Mouse (Mus musculus): ENCODE results near the gene Tma16. TPM values are rescaled to one million over a fixed set of nuclear protein-coding genes. Genes with fewer than 3 reads are reported as not detected.
A peak's percentile ranks its signal among the peaks of the same experiment; 100 is the strongest.

Tma16 gene
- polyA plus RNA-seq, 1 experiment from 2014 or later, result 16.2 TPM

DNA sequence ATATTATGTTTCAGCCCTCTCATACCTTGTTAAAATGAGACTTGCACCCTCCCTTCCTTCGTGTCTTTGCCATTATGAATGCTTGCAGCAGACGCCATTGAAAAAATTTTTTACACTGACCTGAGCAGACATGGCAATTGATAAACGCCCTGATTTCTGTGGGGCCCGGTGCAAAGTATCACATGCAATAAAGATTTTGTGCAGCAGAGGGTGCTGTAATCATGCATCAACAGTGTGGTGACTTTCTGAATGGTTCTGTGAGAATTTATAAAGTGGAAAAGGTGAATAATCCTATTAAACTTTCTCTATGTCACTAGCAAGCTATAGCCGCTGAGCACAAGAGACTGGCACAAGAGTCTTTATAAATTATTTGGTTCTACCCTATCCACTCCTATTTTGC lies 35.6 kb downstream of the Tma16 start:
- H3K9me3 ChIP-seq, result no peaks in the 10 kb centered on the region
- peak; percentile 14 for DNase-seq (ENCODE audit: low spot score)
- H3K27me3 ChIP-seq (ENCODE audit: insufficient read depth, poor library complexity, severe bottlenecking), result no peaks in the 10 kb centered on the region
- no peak overlapping the region for H3K4me3 ChIP-seq
- 32% methylated on average over 5 of the region's 5 CpGs for WGBS
- no peaks in the 10 kb centered on the region for H3K36me3 ChIP-seq
- H3K4me1 ChIP-seq (replicated peaks), result no peaks in the 10 kb centered on the region
- H3K27ac ChIP-seq, result no peak overlapping the region

DNA sequence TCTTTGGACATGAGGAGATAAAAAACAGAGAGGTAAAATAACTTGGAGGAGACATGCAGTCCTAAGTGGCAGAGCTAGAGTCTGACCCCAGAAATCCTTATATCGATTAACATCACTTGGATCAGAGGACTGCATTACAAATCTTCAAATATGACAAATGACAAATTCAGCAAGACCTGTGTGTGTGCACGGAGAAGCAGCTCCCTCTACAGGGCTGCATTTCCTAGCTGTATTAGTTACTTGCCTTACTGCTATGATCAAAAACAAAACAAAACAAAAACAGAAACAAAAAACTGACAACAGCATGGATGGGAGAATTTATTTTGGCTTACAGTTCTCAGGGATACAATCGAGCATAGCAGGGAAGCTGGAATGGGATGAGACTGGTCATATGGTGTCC lies 41.0 kb downstream of the Tma16 start:
- no peak overlapping the region for H3K4me3 ChIP-seq
- no peaks in the 10 kb centered on the region for H3K9me3 ChIP-seq
- WGBS, result 79% methylated on average over 3 of the region's 3 CpGs
- no peaks in the 10 kb centered on the region for H3K36me3 ChIP-seq
- no peaks in the 10 kb centered on the region for H3K27me3 ChIP-seq (ENCODE audit: insufficient read depth, poor library complexity, severe bottlenecking)
- no peaks in the 10 kb centered on the region for H3K4me1 ChIP-seq (replicated peaks)
- H3K27ac ChIP-seq, result no peak overlapping the region
- no peak for DNase-seq (ENCODE audit: low spot score)

DNA sequence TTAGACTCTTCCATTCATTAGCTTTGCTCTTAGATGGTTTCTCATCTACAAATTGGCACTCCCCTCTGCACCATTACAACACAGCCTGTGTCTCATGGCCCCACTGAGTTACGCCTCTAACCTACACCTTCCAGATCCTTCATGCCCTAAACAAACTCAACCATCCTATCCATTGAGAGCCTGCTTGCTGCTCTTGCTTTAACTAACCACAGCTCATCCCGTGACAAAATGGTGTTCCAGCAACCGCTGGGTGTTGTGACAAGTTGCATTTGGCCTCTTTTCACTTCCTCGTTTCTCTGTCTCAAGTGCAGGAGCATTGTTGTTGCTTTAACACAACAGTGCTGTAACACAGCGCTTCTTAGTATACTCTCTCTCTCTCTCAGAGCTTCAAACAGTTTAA lies 42.2 kb downstream of the Tma16 start:
- no peak overlapping the region for H3K27ac ChIP-seq
- no peak for DNase-seq (ENCODE audit: low spot score)
- H3K36me3 ChIP-seq, result no peaks in the 10 kb centered on the region
- no peaks in the 10 kb centered on the region for H3K27me3 ChIP-seq (ENCODE audit: insufficient read depth, poor library complexity, severe bottlenecking)
- no peaks in the 10 kb centered on the region for H3K9me3 ChIP-seq
- WGBS, result 79% methylated on average over 5 of the region's 5 CpGs
- H3K4me1 ChIP-seq (replicated peaks), result no peaks in the 10 kb centered on the region
- no peak overlapping the region for H3K4me3 ChIP-seq

DNA sequence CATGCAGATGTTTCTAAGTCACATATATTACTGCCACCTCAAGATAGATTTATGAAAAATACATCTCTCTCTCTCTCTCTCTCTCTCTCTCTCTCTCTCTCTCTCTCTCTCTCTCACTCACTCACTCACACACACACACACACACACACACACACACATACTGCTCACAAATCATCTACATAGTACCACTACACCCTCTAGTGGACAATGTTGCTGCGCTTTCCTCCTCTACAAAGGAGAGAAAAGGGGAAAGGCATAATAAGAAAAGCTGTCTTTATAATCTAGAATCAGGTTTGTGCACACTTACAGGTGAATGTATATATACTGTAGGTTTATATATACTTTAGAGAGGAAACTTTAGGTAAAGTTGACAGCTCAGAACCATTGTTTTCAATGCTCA lies 43.6 kb downstream of the Tma16 start:
- Histone ChIP-seq H3K27me3 (ENCODE audit: insufficient read depth, poor library complexity, severe bottlenecking) (no peaks in the 10 kb centered on the region), H3K36me3 (no peaks in the 10 kb centered on the region), H3K27ac (no peak overlapping the region), H3K4me1 (replicated peaks) (no peaks in the 10 kb centered on the region), H3K4me3 (no peak overlapping the region), H3K9me3 (no peaks in the 10 kb centered on the region)
- 32% methylated on average over 1 of the region's 1 CpGs for WGBS
- DNase-seq (ENCODE audit: low spot score), result no peak

DNA sequence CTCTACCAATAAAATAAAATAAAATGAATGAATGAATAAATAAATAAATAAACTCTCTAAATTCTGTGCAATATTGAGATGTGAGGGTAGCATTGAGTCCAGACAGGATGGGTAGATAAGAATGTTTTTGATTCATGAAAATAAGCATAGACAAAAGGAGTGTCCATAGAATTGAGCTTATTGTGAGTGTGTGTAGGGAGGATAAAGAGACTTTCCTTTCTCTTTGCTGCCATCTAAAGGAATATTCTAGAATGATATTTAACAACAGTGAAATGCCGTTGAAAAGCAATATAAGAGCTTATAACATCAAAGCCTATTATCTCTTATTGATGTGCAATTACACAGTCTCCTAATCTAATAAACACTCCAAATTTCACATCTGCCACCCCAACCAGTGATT lies 45.2 kb downstream of the Tma16 start:
- WGBS, result 23% methylated on average over 1 of the region's 1 CpGs
- H3K27ac ChIP-seq, result no peak overlapping the region
- no peaks in the 10 kb centered on the region for H3K4me1 ChIP-seq (replicated peaks)
- no peaks in the 10 kb centered on the region for H3K36me3 ChIP-seq
- no peak overlapping the region for H3K4me3 ChIP-seq
- no peak for DNase-seq (ENCODE audit: low spot score)
- no peaks in the 10 kb centered on the region for H3K27me3 ChIP-seq (ENCODE audit: insufficient read depth, poor library complexity, severe bottlenecking)
- no peaks in the 10 kb centered on the region for H3K9me3 ChIP-seq

DNA sequence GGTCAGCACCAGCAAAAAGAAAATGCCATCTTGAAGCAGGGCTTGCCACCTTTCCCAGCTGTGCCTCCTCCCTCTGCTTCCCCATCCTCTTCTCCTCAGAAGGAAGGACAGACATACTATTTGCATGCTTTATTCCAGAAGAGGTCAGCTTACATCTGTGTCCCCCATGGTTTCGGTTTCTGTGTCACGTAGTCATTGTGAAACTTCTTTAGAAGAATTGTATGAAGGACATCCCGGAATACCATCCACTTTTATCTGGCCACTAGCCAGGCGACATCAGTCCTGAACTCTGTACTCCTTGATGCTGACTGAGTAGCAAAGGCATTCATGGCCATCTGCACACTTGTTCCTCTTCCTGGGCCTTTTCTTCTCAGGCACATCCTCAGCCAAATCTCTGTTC lies 47.9 kb downstream of the Tma16 start:
- Histone ChIP-seq H3K36me3 (no peaks in the 10 kb centered on the region), H3K4me3 (no peak overlapping the region), H3K9me3 (no peaks in the 10 kb centered on the region), H3K27me3 (ENCODE audit: insufficient read depth, poor library complexity, severe bottlenecking) (no peaks in the 10 kb centered on the region), H3K27ac (no peak overlapping the region), H3K4me1 (replicated peaks) (no peaks in the 10 kb centered on the region)
- 84% methylated on average over 4 of the region's 4 CpGs for WGBS
- no peak for DNase-seq (ENCODE audit: low spot score)

DNA sequence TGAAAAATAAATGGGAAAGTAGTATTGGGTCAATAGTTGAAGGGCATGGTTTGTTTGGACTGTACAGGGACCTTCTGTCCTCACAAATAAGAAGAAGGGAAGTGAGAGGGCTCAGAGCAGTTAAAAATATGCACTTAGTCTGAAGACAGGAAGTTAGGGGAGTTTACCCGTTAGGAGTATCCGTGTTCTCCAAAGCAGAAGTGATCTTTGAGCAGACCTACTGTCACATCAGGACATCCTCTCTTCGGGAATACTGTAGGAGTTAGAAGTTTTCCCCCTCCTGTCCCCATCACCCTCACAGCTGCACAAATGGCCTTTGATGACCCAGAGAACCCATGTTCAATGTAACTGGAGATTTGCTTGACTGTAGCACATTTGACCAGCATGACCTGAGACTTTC lies 48.4 kb downstream of the Tma16 start:
- Histone ChIP-seq H3K4me3 (no peak overlapping the region), H3K4me1 (replicated peaks) (no peaks in the 10 kb centered on the region), H3K27me3 (ENCODE audit: insufficient read depth, poor library complexity, severe bottlenecking) (no peaks in the 10 kb centered on the region), H3K27ac (no peak overlapping the region), H3K9me3 (no peaks in the 10 kb centered on the region), H3K36me3 (no peaks in the 10 kb centered on the region)
- no peak for DNase-seq (ENCODE audit: low spot score)
- 73% methylated on average over 3 of the region's 3 CpGs for whole genome bisulfite sequencing

DNA sequence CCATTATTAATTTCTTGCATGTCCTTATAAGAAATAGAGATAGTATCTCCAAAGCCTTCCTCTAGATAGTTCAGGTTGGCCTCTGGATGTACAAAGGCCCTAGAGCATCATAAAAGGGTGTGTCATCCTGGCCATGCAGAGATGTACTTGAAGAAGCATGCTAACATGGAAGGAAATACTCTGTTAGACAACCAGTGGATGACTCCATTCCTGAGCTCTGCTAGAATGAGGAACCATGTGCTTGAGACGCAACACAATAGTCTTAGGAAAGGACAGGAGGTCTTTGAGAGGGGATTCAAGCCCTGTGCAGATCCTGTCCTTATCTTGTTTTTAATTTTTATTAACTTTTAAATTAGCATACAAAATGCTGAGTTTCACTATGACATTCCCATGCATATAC lies 49.5 kb downstream of the Tma16 start:
- no peaks in the 10 kb centered on the region for H3K4me1 ChIP-seq (replicated peaks)
- 95% methylated on average over 1 of the region's 1 CpGs for WGBS
- H3K9me3 ChIP-seq, result no peaks in the 10 kb centered on the region
- H3K27me3 ChIP-seq (ENCODE audit: insufficient read depth, poor library complexity, severe bottlenecking), result no peaks in the 10 kb centered on the region
- DNase-seq (ENCODE audit: low spot score), result no peak
- H3K4me3 ChIP-seq, result no peak overlapping the region
- H3K27ac ChIP-seq, result no peak overlapping the region
- H3K36me3 ChIP-seq, result no peaks in the 10 kb centered on the region

DNA sequence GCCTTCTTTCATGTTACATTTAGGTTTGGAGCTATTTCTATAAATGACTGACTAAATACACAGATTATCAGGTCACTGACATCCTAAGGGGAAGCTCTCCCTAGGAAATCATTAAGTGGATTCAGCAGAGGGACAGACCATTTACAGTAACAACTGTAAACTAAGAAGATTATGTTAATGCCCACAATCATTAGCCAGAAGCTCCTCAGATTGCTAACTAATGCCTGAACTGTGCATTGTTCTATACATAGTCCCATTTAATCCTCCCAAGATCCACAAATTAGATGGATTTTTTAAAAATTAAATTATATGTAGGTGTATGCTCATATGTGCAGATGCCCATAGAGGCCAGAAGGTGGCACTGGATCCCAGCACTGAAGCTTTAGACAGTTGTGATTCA lies 52.8 kb downstream of the Tma16 start:
- Histone ChIP-seq H3K27ac (no peak overlapping the region), H3K9me3 (no peaks in the 10 kb centered on the region), H3K27me3 (ENCODE audit: insufficient read depth, poor library complexity, severe bottlenecking) (no peaks in the 10 kb centered on the region), H3K4me3 (no peak overlapping the region), H3K36me3 (no peaks in the 10 kb centered on the region), H3K4me1 (replicated peaks) (no peaks in the 10 kb centered on the region)
- DNase-seq (ENCODE audit: low spot score), result no peak

DNA sequence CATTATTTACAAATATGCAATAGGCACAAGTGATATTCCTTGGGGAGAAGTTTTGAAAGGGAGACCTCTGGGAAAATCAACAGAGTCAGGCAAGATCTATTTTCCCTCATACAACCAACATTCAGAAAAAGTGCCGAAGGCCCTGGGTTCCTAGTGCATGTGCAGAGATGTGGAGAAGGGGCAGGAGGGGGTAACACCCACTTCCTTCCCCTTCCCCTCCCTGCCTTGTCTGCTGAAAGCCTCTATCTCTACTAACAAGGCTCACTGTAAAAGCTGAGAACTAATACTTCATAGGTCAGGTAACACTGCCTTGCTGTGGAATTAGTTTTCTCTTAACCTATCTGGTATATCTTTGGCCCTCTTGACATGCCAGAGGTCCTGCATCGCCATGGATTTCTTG lies 55.7 kb downstream of the Tma16 start:
- Histone ChIP-seq H3K27me3 (ENCODE audit: insufficient read depth, poor library complexity, severe bottlenecking) (no peaks in the 10 kb centered on the region), H3K4me3 (no peak overlapping the region), H3K4me1 (replicated peaks) (no peaks in the 10 kb centered on the region), H3K27ac (no peak overlapping the region), H3K36me3 (no peaks in the 10 kb centered on the region), H3K9me3 (no peaks in the 10 kb centered on the region)
- WGBS, result 85% methylated on average over 2 of the region's 2 CpGs
- DNase-seq (ENCODE audit: low spot score), result no peak

Other genes with a start within 250 kb of the Tma16 start
- 0.05 TPM in 1 of 2 replicates, not detected in the other for gene Tktl2, start 25.2 kb upstream of the Tma16 start, polyA plus RNA-seq (2016; fragmentation: Nextera tagmentation; extraction: Ambion mirVana)
- gene Npy5r, start 201.6 kb upstream of the Tma16 start, polyA plus RNA-seq (2016; fragmentation: Nextera tagmentation; extraction: Ambion mirVana), result 0.06 TPM in 1 of 2 replicates, not detected in the other
- gene Npy1r, start 210.7 kb upstream of the Tma16 start, polyA plus RNA-seq (2016; fragmentation: Nextera tagmentation; extraction: Ambion mirVana), result 0.29 and 0.49 TPM in 2 replicates